Mouse (Mus musculus): ENCODE measurements around the gene Dnah3. TPM values are rescaled to one million over a fixed set of nuclear protein-coding genes. Genes with fewer than 3 reads are reported as not detected.

Gene Dnah3
- polyA plus RNA-seq, 1 experiment, result not detected

- no peak for TF ChIP-seq POLR2A (IDR thresholded peaks at IDR 0.05; ENCODE audit: insufficient read depth, low read depth, low read length)
- no peak for TF ChIP-seq CTCF (IDR thresholded peaks at IDR 0.05; ENCODE audit: insufficient read depth, low read depth, low read length)
- Histone ChIP-seq H3K4me3 (ENCODE audit: insufficient read depth, low read depth, low read length) (no peak overlapping the region), H3K4me1 (ENCODE audit: control insufficient read depth, insufficient read depth, low read length) (peaks cover 2% of the 10 kb centered on the region; the same call in 1 of the 2 replicates), H3K27ac (ENCODE audit: insufficient read depth, low read depth, low read length) (no peak overlapping the region)
- 84% methylated on average over 5 of the region's 5 CpGs for WGBS
Measured at GRCm38 (mm10) chr7:119880345-119880744, 214.7 kb downstream of the Dnah3 start.

GRCm38 (mm10) chr7:119879171-119879570, 215.9 kb downstream of the Dnah3 start:
- TF ChIP-seq POLR2A (IDR thresholded peaks at IDR 0.05; ENCODE audit: insufficient read depth, low read depth, low read length) (no peak), CTCF (IDR thresholded peaks at IDR 0.05; ENCODE audit: insufficient read depth, low read depth, low read length) (no peak)
- WGBS, result 93% methylated on average over 4 of the region's 4 CpGs
- H3K27ac ChIP-seq (ENCODE audit: insufficient read depth, low read depth, low read length), result no peak overlapping the region

GRCm38 (mm10) chr7:119875776-119876440, 219.2 kb downstream of the Dnah3 start:
- WGBS, result 25% methylated on average over 3 of the region's 3 CpGs
- Histone ChIP-seq H3K4me3 (ENCODE audit: insufficient read depth, low read depth, low read length) (no peak overlapping the region), H3K27ac (ENCODE audit: insufficient read depth, low read depth, low read length) (no peak overlapping the region), H3K4me1 (ENCODE audit: control insufficient read depth, insufficient read depth, low read length) (peaks cover 4% of the 10 kb centered on the region; the same call in 1 of the 2 replicates)
- TF ChIP-seq CTCF (IDR thresholded peaks at IDR 0.05; ENCODE audit: insufficient read depth, low read depth, low read length) (no peak), POLR2A (IDR thresholded peaks at IDR 0.05; ENCODE audit: insufficient read depth, low read depth, low read length) (no peak)

More at GRCm38 (mm10) chr7:119879171-119879570, 215.9 kb downstream of the Dnah3 start:
- Histone ChIP-seq H3K4me1 (ENCODE audit: control insufficient read depth, insufficient read depth, low read length) (peaks cover 4% of the 10 kb centered on the region; the same call in 1 of the 2 replicates), H3K4me3 (ENCODE audit: insufficient read depth, low read depth, low read length) (no peak overlapping the region)

DNA sequence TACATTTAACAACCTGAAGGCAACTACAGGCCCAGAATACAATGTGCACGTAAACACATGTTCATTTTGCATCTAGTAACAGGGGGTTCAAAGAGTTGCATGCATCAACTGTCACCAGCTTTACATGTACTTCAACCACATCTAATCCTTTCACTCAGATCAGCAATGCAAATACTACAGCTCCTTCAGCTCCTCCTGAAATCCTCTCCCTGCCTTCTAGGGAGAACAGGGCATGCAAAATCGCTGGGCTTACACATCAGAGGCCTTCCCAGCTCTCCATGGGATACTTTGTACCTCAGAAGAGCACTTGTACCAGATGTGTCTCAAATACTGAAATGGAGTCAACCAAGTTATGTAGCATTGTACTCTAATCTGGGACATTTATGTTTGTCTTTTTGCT, 222.0 kb downstream of the Dnah3 start:
- Histone ChIP-seq H3K27ac (ENCODE audit: insufficient read depth, low read depth, low read length) (no peak overlapping the region), H3K4me1 (ENCODE audit: control insufficient read depth, insufficient read depth, low read length) (peaks cover 4% of the 10 kb centered on the region; the same call in 1 of the 2 replicates), H3K4me3 (ENCODE audit: insufficient read depth, low read depth, low read length) (no peak overlapping the region)
- TF ChIP-seq POLR2A (IDR thresholded peaks at IDR 0.05; ENCODE audit: insufficient read depth, low read depth, low read length), result no peak
- no peak for TF ChIP-seq CTCF (IDR thresholded peaks at IDR 0.05; ENCODE audit: insufficient read depth, low read depth, low read length)
- 66% methylated on average over 2 of the region's 2 CpGs for WGBS

Other genes starting within 250 kb of the Dnah3 start
- not detected in 2 replicates for gene Lyrm1, start 199.4 kb downstream of the Dnah3 start, polyA plus RNA-seq (2012; ENCODE audit: insufficient read depth, insufficient read length, low replicate concordance, missing spikeins)
- gene Dcun1d3, start 199.0 kb downstream of the Dnah3 start, polyA plus RNA-seq (2012; ENCODE audit: insufficient read depth, insufficient read length, low replicate concordance, missing spikeins), result not detected in 2 replicates
- not detected in 2 replicates for gene Tmem159, start 7.1 kb upstream of the Dnah3 start, polyA plus RNA-seq (2012; ENCODE audit: insufficient read depth, insufficient read length, low replicate concordance, missing spikeins)
- gene Zp2, start 50.0 kb upstream of the Dnah3 start, polyA plus RNA-seq (2012; ENCODE audit: insufficient read depth, insufficient read length, low replicate concordance, missing spikeins), result not detected in 2 replicates
- not detected in 2 replicates for gene Anks4b, start 78.6 kb upstream of the Dnah3 start, polyA plus RNA-seq (2012; ENCODE audit: insufficient read depth, insufficient read length, low replicate concordance, missing spikeins)
- not detected in 2 replicates for gene Crym, start 106.8 kb upstream of the Dnah3 start, polyA plus RNA-seq (2012; ENCODE audit: insufficient read depth, insufficient read length, low replicate concordance, missing spikeins)
- not detected in 2 replicates for gene Abca14, start 108.7 kb upstream of the Dnah3 start, polyA plus RNA-seq (2012; ENCODE audit: insufficient read depth, insufficient read length, low replicate concordance, missing spikeins)
- not detected in 2 replicates for gene Abca15, start 233.4 kb upstream of the Dnah3 start, polyA plus RNA-seq (2012; ENCODE audit: insufficient read depth, insufficient read length, low replicate concordance, missing spikeins)

Data from olfactory bulb, adult 2 months (tissue).